Mouse (Mus musculus): Measurements from ENCODE around the gene Fam178b.

DNA sequence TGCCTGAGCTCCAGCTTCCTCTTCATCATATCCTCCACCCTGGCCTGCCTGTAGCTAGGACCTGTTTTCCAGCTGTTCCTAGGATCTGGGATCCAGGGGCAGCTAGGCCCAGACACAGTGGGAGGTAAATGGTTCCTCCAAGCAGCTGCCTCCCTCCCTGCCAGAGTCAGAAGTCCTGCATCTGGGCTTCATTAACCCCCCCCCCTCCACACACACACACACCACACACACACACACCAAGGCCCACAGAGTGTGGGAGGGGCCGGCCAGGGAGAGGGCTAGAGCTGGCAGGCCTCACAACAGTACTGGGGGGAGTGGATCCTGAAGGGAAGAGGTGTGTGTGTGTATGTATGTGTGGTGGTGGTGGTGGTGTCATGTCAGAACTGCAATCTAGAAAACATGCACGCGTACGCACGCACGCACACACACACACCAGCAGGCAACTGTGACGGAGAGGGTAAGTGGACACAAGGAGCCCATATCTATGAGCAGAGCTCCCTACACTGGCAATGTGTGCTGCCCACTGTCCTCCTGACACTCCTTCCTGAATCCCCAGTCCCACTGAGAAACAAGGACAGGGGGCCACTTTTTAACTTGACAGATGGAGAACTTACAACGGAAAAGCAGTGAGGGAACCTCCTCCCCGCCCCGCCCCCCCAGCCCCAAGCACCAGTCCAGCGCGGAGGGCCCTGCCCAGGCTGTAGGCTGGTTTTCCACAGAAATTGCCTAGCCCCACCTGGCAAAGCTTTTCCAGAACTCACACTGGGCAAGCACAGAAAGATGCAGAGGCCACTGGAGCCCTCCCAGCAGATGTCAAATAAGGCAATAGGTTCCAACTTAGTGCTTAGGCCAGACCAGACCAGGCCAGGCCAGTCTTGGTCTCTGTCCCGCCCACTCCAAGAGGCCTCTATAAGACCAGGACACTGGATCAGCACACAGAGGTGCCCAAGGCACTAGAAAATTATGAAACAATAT, 94.2 kb downstream of the Fam178b start:
- TF ChIP-seq CTCF (IDR thresholded peaks at IDR 0.05; ENCODE audit: low read depth) = no peak
- no peak for TF ChIP-seq EP300 (IDR thresholded peaks at IDR 0.05; ENCODE audit: low read depth)
